Mouse (Mus musculus): ENCODE data around the gene Tpgs1. TPM values are rescaled to one million over a fixed set of nuclear protein-coding genes. Genes with fewer than 3 reads are reported as not detected.

The Tpgs1 gene
- polyA plus RNA-seq, 2 experiments = 44.6 to 66.0 TPM

- no peak for TF ChIP-seq POLR2A (IDR thresholded peaks at IDR 0.05; ENCODE audit: borderline replicate concordance, extremely low read depth, insufficient read depth, insufficient read length)
- Histone ChIP-seq H3K27ac (replicated peaks; ENCODE audit: low read depth, low read length) (no peak overlapping the region), H3K4me1 (ENCODE audit: control insufficient read depth, insufficient read depth, low read length) (peaks cover 6% of the 10 kb centered on the region), H3K4me2 (replicated peaks; ENCODE audit: low read depth, low read length, severe bottlenecking) (no peak overlapping the region), H3K27me3 (ENCODE audit: control insufficient read depth, insufficient read depth, low read length) (no peaks in the 10 kb centered on the region), H3K9me3 (ENCODE audit: control insufficient read depth, low read length) (no peaks in the 10 kb centered on the region), H3K36me3 (ENCODE audit: control insufficient read depth, insufficient read depth, low read length) (peaks cover 12% of the 10 kb centered on the region; the same call in 1 of the 2 replicates), H3K9ac (ENCODE audit: low read depth, low read length, severe bottlenecking) (no peak overlapping the region), H3K4me3 (replicated peaks; ENCODE audit: low read length) (no peak overlapping the region)
- WGBS = 94% methylated on average over 3 of the region's 3 CpGs
- DNase-seq (ENCODE audit: low spot score) (no peak), ATAC-seq (ENCODE audit: low FRiP score, low read depth) (no peak)
These were observed 3.9 kb downstream of the Tpgs1 start for GRCm38 (mm10) chr10:79673054-79673453.

DNA sequence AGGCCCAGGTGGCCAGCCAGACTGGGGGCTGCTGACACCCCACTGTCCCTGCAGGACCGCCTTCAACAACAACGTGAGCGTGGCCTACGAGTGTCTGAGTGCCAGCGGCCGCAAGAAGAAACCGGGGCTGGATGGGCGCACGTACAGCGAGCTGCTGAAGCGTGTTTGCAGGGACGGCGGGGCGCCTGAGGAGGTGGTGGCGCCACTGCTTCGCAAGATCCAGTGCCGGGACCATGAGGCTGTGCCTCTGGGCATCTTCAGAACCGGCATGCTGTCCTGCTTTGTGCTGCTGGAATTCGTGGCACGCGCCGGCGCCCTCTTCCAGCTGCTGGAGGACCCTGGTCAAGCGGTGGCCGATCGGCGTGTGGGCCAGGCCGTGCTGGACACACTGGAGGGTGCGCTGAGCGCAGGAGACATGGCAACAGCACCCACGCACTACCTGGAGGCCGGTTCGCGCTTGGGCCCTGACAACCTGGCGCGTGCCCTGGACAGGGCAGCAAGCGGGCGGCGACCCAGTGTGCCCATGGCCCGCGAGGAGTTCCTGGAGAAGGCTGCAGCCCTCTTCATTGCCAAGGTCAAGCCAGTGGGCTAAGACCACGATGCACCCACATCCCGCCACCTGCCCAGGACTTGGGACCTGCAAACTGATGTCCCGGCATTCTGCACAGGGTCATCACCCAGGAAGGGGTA lies 6.3 kb downstream of the Tpgs1 start:
- TF ChIP-seq POLR2A (IDR thresholded peaks at IDR 0.05; ENCODE audit: borderline replicate concordance, extremely low read depth, insufficient read depth, insufficient read length) = no peak

DNA sequence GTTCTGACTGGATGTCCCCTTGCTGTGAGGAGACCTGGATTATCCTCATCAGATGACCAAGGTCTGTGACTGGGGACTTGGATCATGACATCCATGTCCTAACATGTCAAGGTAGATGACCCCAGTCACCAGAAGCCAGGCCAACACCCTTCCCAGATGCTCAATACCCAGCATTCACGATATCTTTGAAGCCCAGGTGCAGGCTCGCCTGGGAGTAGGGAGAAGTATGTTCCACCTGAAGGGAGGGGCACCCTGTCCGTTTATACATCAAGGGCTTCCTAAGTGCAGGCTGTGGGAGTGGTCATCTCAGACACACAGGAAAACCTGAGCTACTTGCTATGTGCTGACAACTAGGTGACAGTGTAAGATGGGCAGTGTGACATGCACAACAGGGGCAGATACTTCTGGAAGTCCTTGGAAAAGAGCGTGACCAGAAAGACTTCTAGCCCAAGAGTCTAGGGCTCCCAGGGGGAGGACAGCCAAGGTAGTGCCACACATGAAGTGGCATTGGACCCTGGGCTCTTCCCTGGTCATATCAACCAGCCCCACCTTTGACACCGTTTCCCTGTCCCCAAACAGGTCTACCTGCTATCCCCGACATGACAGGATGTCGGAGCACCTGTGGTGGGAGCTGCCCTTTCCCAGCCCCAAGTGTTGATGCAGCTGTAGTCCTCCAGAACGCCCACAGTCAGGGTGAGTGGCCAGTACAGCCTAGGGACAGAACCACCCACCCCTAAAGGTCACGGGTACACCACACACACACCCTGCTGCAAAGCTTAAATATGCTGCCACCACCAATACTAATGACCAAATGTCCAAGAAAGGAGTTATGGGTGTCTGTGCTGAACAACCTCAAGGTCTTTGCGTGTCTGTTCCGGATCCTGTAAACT lies 11.7 kb downstream of the Tpgs1 start:
- Histone ChIP-seq H3K27ac (replicated peaks; ENCODE audit: low read depth, low read length) (peak overlapping the region; percentile 71), H3K4me2 (replicated peaks; ENCODE audit: low read depth, low read length, severe bottlenecking) (peak overlapping the region; percentile 67), H3K9me3 (ENCODE audit: control insufficient read depth, low read length) (no peaks in the 10 kb centered on the region), H3K9ac (ENCODE audit: low read depth, low read length, severe bottlenecking) (peak overlapping the region; percentile 82), H3K36me3 (ENCODE audit: control insufficient read depth, insufficient read depth, low read length) (peaks cover 23% of the 10 kb centered on the region), H3K4me1 (ENCODE audit: control insufficient read depth, insufficient read depth, low read length) (peaks cover 16% of the 10 kb centered on the region), H3K27me3 (ENCODE audit: control insufficient read depth, insufficient read depth, low read length) (no peaks in the 10 kb centered on the region), H3K4me3 (replicated peaks; ENCODE audit: low read length) (peak overlapping the region; percentile 78)
- 34% methylated on average over 11 of the region's 11 CpGs for WGBS
- ATAC-seq (ENCODE audit: low FRiP score, low read depth) (no peak), DNase-seq (ENCODE audit: low spot score) (no peak)
- TF ChIP-seq POLR2A (IDR thresholded peaks at IDR 0.05; ENCODE audit: borderline replicate concordance, extremely low read depth, insufficient read depth, insufficient read length) = no peak

More for the DNA sequence above, 6.3 kb downstream of the Tpgs1 start:
- H3K4me1 ChIP-seq (ENCODE audit: control insufficient read depth, insufficient read depth, low read length) = peaks cover 1% of the 10 kb centered on the region
- no peak overlapping the region for H3K4me3 ChIP-seq (replicated peaks; ENCODE audit: low read length)
- WGBS = 48% methylated on average over 38 of the region's 44 CpGs
- DNase-seq (ENCODE audit: low spot score) (no peak), ATAC-seq (ENCODE audit: low FRiP score, low read depth) (no peak)
- no peak overlapping the region for H3K4me2 ChIP-seq (replicated peaks; ENCODE audit: low read depth, low read length, severe bottlenecking)
- no peak overlapping the region for H3K9ac ChIP-seq (ENCODE audit: low read depth, low read length, severe bottlenecking)
- H3K27me3 ChIP-seq (ENCODE audit: control insufficient read depth, insufficient read depth, low read length) = no peaks in the 10 kb centered on the region
- peaks cover 12% of the 10 kb centered on the region; the same call in 1 of the 2 replicates for H3K36me3 ChIP-seq (ENCODE audit: control insufficient read depth, insufficient read depth, low read length)
- no peaks in the 10 kb centered on the region for H3K9me3 ChIP-seq (ENCODE audit: control insufficient read depth, low read length)
- no peak overlapping the region for H3K27ac ChIP-seq (replicated peaks; ENCODE audit: low read depth, low read length)

DNA sequence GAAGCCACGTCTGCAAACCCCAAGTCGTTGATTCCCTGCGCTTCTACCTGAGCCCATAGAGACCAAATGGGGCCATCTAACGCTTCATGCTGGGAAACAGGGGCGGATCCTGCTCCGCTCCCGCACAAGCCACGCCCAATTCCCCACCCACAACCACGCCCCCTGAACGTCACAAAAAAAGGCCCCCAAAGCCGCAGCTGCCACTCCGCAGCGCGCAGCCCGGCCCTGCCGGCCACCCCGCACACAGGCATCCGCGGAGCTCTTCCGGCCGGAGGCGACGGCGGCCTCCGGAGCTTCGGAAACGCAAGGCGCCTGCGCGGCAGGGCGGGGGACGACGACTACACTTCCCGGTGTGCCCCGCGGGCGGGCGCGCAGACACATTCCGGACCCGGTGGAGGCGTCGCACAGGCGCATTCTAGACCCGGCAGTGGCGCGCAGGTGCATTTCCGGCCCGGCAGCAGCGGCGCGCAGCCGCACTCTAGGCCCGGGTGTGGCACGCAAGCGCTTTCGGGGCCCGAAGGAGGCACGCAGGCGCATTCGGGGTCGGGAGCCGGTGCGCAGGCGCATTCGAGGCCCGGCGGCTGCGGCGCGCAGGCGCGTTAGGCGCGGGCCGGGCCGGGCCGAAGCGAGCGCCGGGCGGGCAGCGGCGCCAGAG lies 12.5 kb downstream of the Tpgs1 start, which contains the start of gene Cdc34:
Cdc34 (plus strand) TSS at position 605 of the 655 bp plus-strand sequence.
- Histone ChIP-seq H3K4me3 (replicated peaks; ENCODE audit: low read length) (peak within 1 kb of the TSS; percentile 78), H3K4me2 (replicated peaks; ENCODE audit: low read depth, low read length, severe bottlenecking) (peak within 1 kb of the TSS; percentile 91), H3K36me3 (ENCODE audit: control insufficient read depth, insufficient read depth, low read length) (peaks cover 30% of the 10 kb centered on the region), H3K27me3 (ENCODE audit: control insufficient read depth, insufficient read depth, low read length) (no peaks in the 10 kb centered on the region), H3K4me1 (ENCODE audit: control insufficient read depth, insufficient read depth, low read length) (peaks cover 16% of the 10 kb centered on the region), H3K9ac (ENCODE audit: low read depth, low read length, severe bottlenecking) (peak within 1 kb of the TSS; percentile 82), H3K9me3 (ENCODE audit: control insufficient read depth, low read length) (no peaks in the 10 kb centered on the region), H3K27ac (replicated peaks; ENCODE audit: low read depth, low read length) (peak within 1 kb of the TSS; percentile 71)
- WGBS = under 1% methylated on average over 57 of the region's 84 CpGs
- DNase-seq (ENCODE audit: low spot score) (peak; percentile 97), ATAC-seq (ENCODE audit: low FRiP score, low read depth) (peak; percentile 95)
- peak; percentile 76; the same call in 1 of the 2 replicates for TF ChIP-seq POLR2A (IDR thresholded peaks at IDR 0.05; ENCODE audit: borderline replicate concordance, extremely low read depth, insufficient read depth, insufficient read length)

DNA sequence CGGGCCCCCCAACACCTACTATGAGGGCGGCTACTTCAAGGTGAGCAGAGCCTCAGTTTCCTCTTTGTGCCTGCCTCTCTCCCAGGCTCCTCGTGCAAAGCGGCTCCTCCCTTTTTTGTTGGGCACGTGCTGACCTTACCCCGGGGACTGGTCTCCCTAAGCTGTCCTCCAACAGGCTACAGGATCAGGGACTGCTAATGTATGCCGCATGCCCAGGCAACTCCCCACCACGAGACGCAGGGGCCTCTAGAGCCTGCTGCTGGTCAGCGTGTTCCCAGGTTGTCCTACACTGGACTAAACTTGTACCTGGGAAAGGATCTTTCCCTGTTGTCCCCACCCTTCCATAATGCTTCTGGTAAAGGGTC lies 13.4 kb downstream of the Tpgs1 start:
- peak overlapping the region; percentile 65 for H3K27ac ChIP-seq (replicated peaks; ENCODE audit: low read depth, low read length)
- no peak for TF ChIP-seq POLR2A (IDR thresholded peaks at IDR 0.05; ENCODE audit: borderline replicate concordance, extremely low read depth, insufficient read depth, insufficient read length)
- WGBS = under 1% methylated on average over 7 of the region's 10 CpGs
- H3K4me1 ChIP-seq (ENCODE audit: control insufficient read depth, insufficient read depth, low read length) = peaks cover 16% of the 10 kb centered on the region
- peak overlapping the region; percentile 82 for H3K9ac ChIP-seq (ENCODE audit: low read depth, low read length, severe bottlenecking)
- H3K36me3 ChIP-seq (ENCODE audit: control insufficient read depth, insufficient read depth, low read length) = peaks cover 38% of the 10 kb centered on the region
- ATAC-seq (ENCODE audit: low FRiP score, low read depth) = no peak
- H3K4me2 ChIP-seq (replicated peaks; ENCODE audit: low read depth, low read length, severe bottlenecking) = peak overlapping the region; percentile 91
- H3K9me3 ChIP-seq (ENCODE audit: control insufficient read depth, low read length) = no peaks in the 10 kb centered on the region
- DNase-seq (ENCODE audit: low spot score) = no peak
- H3K4me3 ChIP-seq (replicated peaks; ENCODE audit: low read length) = peak overlapping the region; percentile 78
- H3K27me3 ChIP-seq (ENCODE audit: control insufficient read depth, insufficient read depth, low read length) = no peaks in the 10 kb centered on the region

Measured in limb, embryonic 14.5 days (tissue).